Mouse (Mus musculus) forebrain, embryonic 15.5 days (tissue): ENCODE data around the gene Abca9. TPM values are rescaled to one million over a fixed set of nuclear protein-coding genes. Genes with fewer than 3 reads are reported as not detected.

Experiments used
- ATAC-seq: fragments of 200-750 bp; cut with Nextera tagmentation; replicated peaks from 2 replicates; pipeline ENCODE4 v1.8.0; 2017; ENCODE audit warnings: mild to moderate bottlenecking, moderate TSS enrichment, moderate library complexity
- H3K27ac ChIP-seq: fragments of 300-500 bp; sonication (generic); replicated peaks from 2 replicates; pipeline ENCODE4 v1.5.1; 2015; ENCODE audit warnings: mild to moderate bottlenecking, inconsistent platforms
- H3K27me3 ChIP-seq: fragments of 300-500 bp; sonication (generic); 2 replicates; pipeline ENCODE4 v1.6.1; 2015; ENCODE audit warnings: inconsistent platforms
- H3K36me3 ChIP-seq: fragments of 300-500 bp; sonication (generic); 2 replicates; pipeline ENCODE4 v1.6.1; 2015; ENCODE audit warnings: mild to moderate bottlenecking, inconsistent platforms
- H3K4me1 ChIP-seq: fragments of 300-500 bp; sonication (generic); 2 replicates; pipeline ENCODE4 v1.6.1; 2015; ENCODE audit warnings: inconsistent platforms
- H3K4me2 ChIP-seq: fragments of 300-500 bp; sonication (generic); replicated peaks from 2 replicates; pipeline ENCODE4 v1.6.1; 2015; ENCODE audit warnings: mild to moderate bottlenecking, inconsistent platforms
- H3K4me3 ChIP-seq: fragments of 300-500 bp; sonication (generic); 2 replicates; pipeline ENCODE4 v1.5.1; 2015; ENCODE audit warnings: mild to moderate bottlenecking, inconsistent platforms
- H3K9ac ChIP-seq: fragments of 300-500 bp; sonication (generic); replicated peaks from 2 replicates; pipeline ENCODE4 v1.6.1; 2015; ENCODE audit warnings: mild to moderate bottlenecking, inconsistent platforms
- H3K9me3 ChIP-seq: fragments of 300-500 bp; sonication (generic); 2 replicates; pipeline ENCODE4 v1.6.1; 2016; ENCODE audit warnings: inconsistent platforms
- WGBS: fragments of 180-500 bp; shearing (Covaris S2); methylation state at CpG from one replicate; pipeline ENCODE4 v1.1.7; 2015; ENCODE audit warnings: mixed read lengths; 5-methylcytosine and 5-hydroxymethylcytosine counted together
- polyA plus RNA-seq: library from polyadenylated mRNA; unstranded; fragments of >200 nt; fragmentation: Nextera tagmentation; extraction: Ambion mirVana; gene quantifications from 2 replicates; pipeline ENCODE4 v1.2.1, GENCODE M21; 2015

Abca9 gene
- polyA plus RNA-seq, 1 experiment from 2014 or later, result 2.2 TPM

- Histone ChIP-seq H3K27me3 (no peaks in the 10 kb centered on the region), H3K27ac (no peak overlapping the region), H3K4me3 (no peak overlapping the region), H3K4me2 (no peak overlapping the region), H3K4me1 (no peaks in the 10 kb centered on the region), H3K9ac (no peak overlapping the region), H3K9me3 (no peaks in the 10 kb centered on the region), H3K36me3 (no peaks in the 10 kb centered on the region)
- no peak for ATAC-seq
- WGBS, result 85% methylated on average over 3 of the region's 3 CpGs
Observed at GRCm38 (mm10) chr11:110053681-110054080, 114.3 kb downstream of the Abca9 start.

Other genes starting within 250 kb of the Abca9 start
- 0.77 and 1.0 TPM in 2 replicates for gene Abca8b, start 172.4 kb downstream of the Abca9 start, polyA plus RNA-seq
- gene Abca8a, start 72.2 kb downstream of the Abca9 start, polyA plus RNA-seq, result 1.00 and 2.7 TPM in 2 replicates
- gene Abca6, start 83.6 kb upstream of the Abca9 start, polyA plus RNA-seq, result 0.24 and 0.36 TPM in 2 replicates
- gene Abca5, start 169.5 kb upstream of the Abca9 start, polyA plus RNA-seq, result 5.9 and 7.4 TPM in 2 replicates
- 52.9 and 53.8 TPM in 2 replicates for gene Map2k6, start 230.9 kb upstream of the Abca9 start, polyA plus RNA-seq